Mouse (Mus musculus) kidney, adult 2 months (tissue): ENCODE measurements around the gene Rsl1d1.

ENCODE experiments used
- CTCF ChIP-seq: fragments of 200-500 bp; conservative IDR thresholded peaks from 2 replicates; pipeline ENCODE4 v1.5.1; 2011; ENCODE audit warnings: low read depth, mild to moderate bottlenecking, control low read depth, low read length, moderate library complexity, mixed read lengths; ENCODE audit not compliant: insufficient read depth, insufficient read length
- POLR2A ChIP-seq: fragments of 200-500 bp; IDR thresholded peaks from one replicate; pipeline ENCODE4 v1.6.1; 2011; ENCODE audit warnings: low read depth, low read length, control low read depth

DNA sequence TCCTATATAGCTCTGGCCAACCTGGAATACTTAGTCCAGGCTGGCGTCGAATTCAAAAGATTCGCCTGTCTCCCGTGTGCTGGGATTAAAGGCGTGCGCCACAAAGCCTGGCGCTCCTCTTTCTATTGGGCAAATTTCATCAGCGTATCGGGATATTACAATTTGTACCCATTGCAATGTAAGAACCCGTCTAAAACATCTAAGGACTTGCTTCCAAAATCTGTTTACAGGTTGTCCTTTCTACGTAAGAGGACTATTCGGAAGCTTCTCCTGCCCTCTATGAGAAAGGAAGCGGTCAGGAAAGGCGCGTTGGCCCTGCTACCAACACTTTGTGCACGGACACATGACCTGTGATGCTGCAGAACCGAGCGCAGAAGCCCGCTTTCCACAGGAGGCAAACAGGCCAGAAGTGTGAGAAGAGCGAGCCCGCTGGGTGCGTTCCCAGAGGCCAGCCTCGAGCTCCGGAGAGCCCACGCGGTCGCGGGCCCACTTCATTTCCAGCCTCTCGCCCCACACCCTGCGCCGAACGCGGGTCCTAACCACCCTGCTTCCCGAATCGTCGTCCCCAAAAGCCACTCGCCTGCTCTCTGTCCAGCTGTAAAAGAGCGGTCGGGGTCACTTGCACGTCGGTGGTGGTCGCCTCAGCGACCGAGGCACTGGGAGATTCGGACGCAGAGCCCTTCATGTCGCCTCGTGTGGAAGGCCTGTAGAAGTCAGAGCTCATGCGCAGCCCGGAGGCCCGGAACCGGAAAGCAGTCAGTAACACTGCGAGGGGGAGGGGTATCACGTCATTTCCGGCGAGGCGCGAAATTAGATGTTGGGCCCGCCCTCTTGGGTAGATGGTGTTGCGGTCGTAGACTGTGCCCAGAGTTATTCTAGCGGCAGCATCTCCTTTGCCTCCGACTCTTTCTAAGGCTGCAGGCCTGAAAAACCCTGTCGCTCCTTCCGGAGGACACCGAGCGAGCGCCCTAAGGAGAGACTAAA lies at the start of gene Rsl1d1:
- no peak for TF ChIP-seq CTCF
- peak; percentile 41 for TF ChIP-seq POLR2A
